Mouse (Mus musculus) CH12.LX (cell line): ENCODE measurements around the gene Zfp454.

Experiments
- CTCF ChIP-seq, 2 experiments: IDR thresholded peaks in 1 of 2; conservative IDR thresholded peaks in 1 of 2; 2 replicates each; pipeline ENCODE4 v1.5.1; 2011 to 2012; ENCODE audit warnings: low read depth in 2 of 2, low read length in 2 of 2, improper control_type of control experiment in 1 of 2, inconsistent platforms in 1 of 2, mild to moderate bottlenecking in 1 of 2, moderate library complexity in 1 of 2
- ETS1 ChIP-seq: conservative IDR thresholded peaks from 2 replicates; pipeline ENCODE4 v1.6.1; 2012; ENCODE audit warnings: low read depth, mild to moderate bottlenecking, inconsistent platforms, low read length, improper control_type of control experiment, moderate library complexity
- MAFK ChIP-seq: IDR thresholded peaks from 2 replicates; pipeline ENCODE4 v1.6.1; 2011; ENCODE audit warnings: low read length, improper control_type of control experiment; ENCODE audit not compliant: insufficient replicate concordance
- NRF1 ChIP-seq: IDR thresholded peaks from 2 replicates; pipeline ENCODE4 v1.6.1; 2014; ENCODE audit warnings: low read depth, mild to moderate bottlenecking, inconsistent platforms, low read length, improper control_type of control experiment, moderate library complexity
- POLR2A ChIP-seq: IDR thresholded peaks from 2 replicates; pipeline ENCODE4 v1.6.1; 2011; ENCODE audit warnings: low read depth, mild to moderate bottlenecking, improper control_type of control experiment, low read length
- POLR2AphosphoS2 ChIP-seq: IDR thresholded peaks from 2 replicates; pipeline ENCODE4 v1.6.1; 2011; ENCODE audit warnings: low read depth, low read length, improper control_type of control experiment
- RCOR1 ChIP-seq: conservative IDR thresholded peaks from 2 replicates; pipeline ENCODE4 v1.6.1; 2012; ENCODE audit warnings: low read depth, mild to moderate bottlenecking, inconsistent platforms, low read length, improper control_type of control experiment
- SIN3A ChIP-seq: IDR thresholded peaks from 2 replicates; pipeline ENCODE4 v1.6.1; 2012; ENCODE audit warnings: low read length, improper control_type of control experiment, inconsistent platforms
- TBP ChIP-seq: conservative IDR thresholded peaks from 2 replicates; pipeline ENCODE4 v1.6.1; 2011; ENCODE audit warnings: low read depth, low read length, improper control_type of control experiment
- USF1 ChIP-seq: IDR thresholded peaks from 2 replicates; pipeline ENCODE4 v1.6.1; 2014; ENCODE audit warnings: low read depth, mild to moderate bottlenecking, inconsistent platforms, low read length, improper control_type of control experiment
- ZKSCAN1 ChIP-seq: IDR thresholded peaks from 2 replicates; pipeline ENCODE4 v1.6.1; 2012; ENCODE audit warnings: low read depth, inconsistent platforms, low read length, improper control_type of control experiment, borderline replicate concordance
- ZMIZ1 ChIP-seq: IDR thresholded peaks from 2 replicates; pipeline ENCODE4 v1.6.1; 2012; ENCODE audit warnings: low read depth, mild to moderate bottlenecking, inconsistent platforms, low read length, improper control_type of control experiment
- ZNF384 ChIP-seq: IDR thresholded peaks from 2 replicates; pipeline ENCODE4 v1.6.1; 2012; ENCODE audit warnings: low read depth, low read length, improper control_type of control experiment, inconsistent platforms

GRCm38 (mm10) chr11:50835727-50836126 is 51.7 kb downstream of the Zfp454 start:
- TF ChIP-seq TBP: no peak
- no peak for TF ChIP-seq POLR2A
- no peak for TF ChIP-seq CTCF (conservative IDR thresholded peaks at IDR 0.05 in 1 of 2, IDR thresholded peaks at IDR 0.05 in 1 of 2; ENCODE audit: low read depth in 2 of 2, low read length in 2 of 2)
- TF ChIP-seq ZNF384: no peak
- no peak for TF ChIP-seq MAFK
- TF ChIP-seq ZMIZ1: no peak
- no peak for TF ChIP-seq ZKSCAN1
- no peak for TF ChIP-seq ETS1
- TF ChIP-seq USF1: no peak
- no peak for TF ChIP-seq NRF1
- no peak for TF ChIP-seq RCOR1
- TF ChIP-seq SIN3A: no peak
- TF ChIP-seq POLR2AphosphoS2: no peak
